Mouse (Mus musculus) bone marrow, adult 2 months (tissue): ENCODE results near the gene Unc13b. TPM values are rescaled to one million over a fixed set of nuclear protein-coding genes. Genes with fewer than 3 reads are reported as not detected.

ENCODE experiments used
- H3K27ac ChIP-seq: fragments of 200-500 bp; 2 replicates; pipeline ENCODE4 v1.5.1; 2012; ENCODE audit warnings: low read depth, mild to moderate bottlenecking, control low read depth, inconsistent platforms, low read length; ENCODE audit not compliant: control insufficient read depth, poor library complexity, insufficient read depth
- H3K4me1 ChIP-seq: fragments of 200-500 bp; 2 replicates; pipeline ENCODE4 v1.6.1; 2011; ENCODE audit warnings: low read length; ENCODE audit not compliant: control insufficient read depth, insufficient read depth
- H3K4me3 ChIP-seq: fragments of 200-500 bp; replicated peaks from 2 replicates; pipeline ENCODE3; 2011; ENCODE audit warnings: mild to moderate bottlenecking, low read depth, low read length, control low read depth; ENCODE audit not compliant: control insufficient read depth
- CTCF ChIP-seq: fragments of 200-500 bp; IDR thresholded peaks from 2 replicates; pipeline ENCODE4 v1.5.1; 2011; ENCODE audit warnings: low read length, control low read depth; ENCODE audit not compliant: control insufficient read depth, insufficient read depth
- POLR2A ChIP-seq: fragments of 200-500 bp; IDR thresholded peaks from 2 replicates; pipeline ENCODE4 v1.6.1; 2011; ENCODE audit warnings: low read depth, mild to moderate bottlenecking, control low read depth, low read length, borderline replicate concordance; ENCODE audit not compliant: control insufficient read depth
- WGBS: fragments of 180-500 bp; shearing (Covaris S2); methylation state at CpG from one replicate; pipeline ENCODE4 v1.1.7; 2018; 5-methylcytosine and 5-hydroxymethylcytosine counted together
- polyA plus RNA-seq: library from polyadenylated mRNA; stranded (reverse); fragments of >200 nt; gene quantifications from 2 replicates; pipeline ENCODE4 v1.2.4, GENCODE M21; 2011; ENCODE audit warnings: low replicate concordance; ENCODE audit not compliant: missing spikeins, insufficient read depth, insufficient read length

The Unc13b gene
- polyA plus RNA-seq, 1 experiment = 3.8 TPM

DNA sequence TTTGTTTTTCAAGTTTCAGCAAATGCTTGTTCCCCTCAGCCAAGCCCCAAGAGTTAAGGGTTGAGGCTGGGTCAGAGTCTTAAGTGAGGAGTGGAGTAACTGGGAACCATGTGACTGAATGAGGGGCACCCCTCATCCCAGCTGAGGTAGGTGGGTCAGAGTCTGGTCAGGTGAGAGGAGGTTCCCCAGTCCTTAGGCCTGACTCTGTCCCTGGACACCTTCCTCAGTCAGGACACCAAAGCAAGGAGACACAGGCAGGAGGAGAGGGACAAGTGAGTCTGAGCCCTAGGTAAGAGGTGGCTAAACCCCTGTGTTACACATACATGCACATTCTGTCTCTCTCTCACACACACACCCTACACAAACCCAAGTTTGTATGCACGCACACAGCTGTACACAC is 26.3 kb upstream of the Unc13b start:
- TF ChIP-seq POLR2A (no peak), CTCF (no peak)
- H3K4me1 ChIP-seq = peaks cover 4% of the 10 kb centered on the region
- no peak overlapping the region for H3K27ac ChIP-seq
- 96% methylated on average over 1 of the region's 1 CpGs for WGBS
- H3K4me3 ChIP-seq = no peak overlapping the region

DNA sequence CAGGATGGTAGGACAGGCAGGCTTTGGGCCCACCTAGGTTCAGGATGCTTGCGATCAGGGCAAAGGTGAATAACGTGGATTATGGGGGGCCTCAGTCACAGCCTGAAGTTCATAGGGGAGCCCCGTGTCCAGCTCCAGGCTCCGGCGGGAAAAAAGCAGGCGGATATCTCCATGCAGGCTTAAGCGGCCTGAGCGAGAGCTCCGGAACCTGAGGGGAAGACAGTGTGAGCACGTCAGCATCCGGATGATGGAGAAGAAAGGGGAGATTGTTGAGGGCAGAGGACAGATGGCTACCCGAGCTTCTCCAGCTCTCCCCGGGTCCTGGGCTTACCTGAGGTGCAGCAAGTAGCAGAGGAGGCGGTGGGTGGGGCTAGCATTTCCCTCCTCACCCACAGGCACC is 25.3 kb upstream of the Unc13b start:
- H3K27ac ChIP-seq = no peak overlapping the region
- peaks cover 4% of the 10 kb centered on the region for H3K4me1 ChIP-seq
- no peak overlapping the region for H3K4me3 ChIP-seq
- TF ChIP-seq POLR2A (no peak), CTCF (no peak)
- 90% methylated on average over 14 of the region's 14 CpGs for WGBS

DNA sequence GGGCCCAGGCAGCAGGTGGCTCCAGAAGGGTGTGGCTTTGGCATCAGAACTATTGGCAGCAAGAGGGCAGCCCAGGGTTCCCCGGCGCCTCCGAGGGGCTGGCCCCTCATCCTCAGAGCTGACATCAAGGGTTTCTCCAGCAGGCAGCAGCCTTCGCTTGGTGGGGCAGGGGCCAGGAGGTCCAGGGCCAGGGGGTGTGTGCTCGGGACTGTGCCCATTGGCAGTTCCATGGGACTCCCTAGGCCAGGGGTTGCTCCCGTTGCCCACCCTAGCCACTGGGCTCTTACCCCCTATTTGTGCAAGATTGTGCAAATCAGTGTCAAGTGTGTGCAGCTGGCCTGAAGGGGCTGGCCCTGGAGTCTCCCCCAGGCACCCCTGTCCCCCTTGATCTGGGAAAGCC is 22.9 kb upstream of the Unc13b start:
- H3K27ac ChIP-seq = no peak overlapping the region
- peaks cover 5% of the 10 kb centered on the region for H3K4me1 ChIP-seq
- no peak overlapping the region for H3K4me3 ChIP-seq
- 73% methylated on average over 6 of the region's 6 CpGs for WGBS
- TF ChIP-seq POLR2A (no peak), CTCF (no peak)

DNA sequence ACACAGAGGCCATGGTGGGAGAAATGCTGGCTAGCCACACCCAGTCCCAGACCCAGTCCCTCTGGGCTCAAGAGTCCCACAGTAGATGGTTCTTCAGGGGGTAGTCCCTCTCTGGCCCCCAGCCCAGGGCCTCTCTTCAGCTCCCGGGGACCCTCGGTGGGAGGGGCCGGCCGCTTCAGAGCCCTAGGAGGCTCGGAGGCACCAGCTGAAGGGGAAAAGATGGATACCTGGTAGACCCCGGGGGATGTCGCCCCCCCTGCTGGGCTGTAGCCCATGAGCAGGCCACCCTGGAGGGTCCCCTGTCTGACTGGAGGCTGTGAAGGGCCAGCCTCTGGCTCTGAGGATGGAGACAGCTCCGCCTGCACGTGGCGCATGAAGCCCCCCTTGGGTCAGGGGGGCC is 22.4 kb upstream of the Unc13b start:
- Histone ChIP-seq H3K4me3 (no peak overlapping the region), H3K4me1 (peaks cover 5% of the 10 kb centered on the region)
- 90% methylated on average over 10 of the region's 10 CpGs for WGBS

DNA sequence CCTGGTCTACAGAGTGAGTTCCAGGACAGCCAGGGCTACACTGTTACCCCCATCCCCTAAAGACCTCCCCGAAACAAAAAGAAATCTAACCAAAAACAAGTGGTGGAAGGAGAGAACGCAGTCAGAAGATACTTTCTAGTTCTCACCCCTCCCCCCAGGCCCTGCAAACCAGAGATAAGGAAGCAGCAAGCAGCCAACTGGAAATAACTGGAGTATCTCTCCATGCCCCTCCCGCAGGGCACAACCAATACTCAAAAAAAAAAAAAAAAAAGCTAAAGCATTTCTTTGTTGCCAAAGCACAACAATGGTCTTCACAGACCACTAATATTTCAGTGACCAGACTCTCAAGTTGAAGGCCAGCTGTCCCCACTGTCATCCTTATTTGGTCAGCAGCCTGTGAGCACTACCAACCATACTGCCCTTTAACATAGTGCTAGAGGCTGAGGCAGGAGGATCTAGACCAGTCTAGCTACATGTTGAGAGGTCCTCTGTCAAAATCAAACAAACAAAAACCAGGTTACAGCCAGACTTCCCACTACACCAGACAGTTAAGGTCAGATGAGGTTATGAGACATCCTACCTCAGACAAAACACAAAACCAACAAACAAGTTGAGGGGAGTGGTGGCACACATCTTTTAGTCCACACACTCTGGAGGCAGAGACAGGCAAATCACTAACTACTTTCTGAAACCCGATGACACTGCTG is 20.7 kb upstream of the Unc13b start:
- peak overlapping the region; percentile 79 for H3K27ac ChIP-seq
- peaks cover 4% of the 10 kb centered on the region for H3K4me1 ChIP-seq
- TF ChIP-seq CTCF = no peak
- TF ChIP-seq POLR2A = no peak
- 25% methylated on average over 4 of the region's 4 CpGs for whole genome bisulfite sequencing
- H3K4me3 ChIP-seq = peak overlapping the region; percentile 50

More for the DNA sequence above, 22.4 kb upstream of the Unc13b start:
- no peak for TF ChIP-seq CTCF
- H3K27ac ChIP-seq = no peak overlapping the region

DNA sequence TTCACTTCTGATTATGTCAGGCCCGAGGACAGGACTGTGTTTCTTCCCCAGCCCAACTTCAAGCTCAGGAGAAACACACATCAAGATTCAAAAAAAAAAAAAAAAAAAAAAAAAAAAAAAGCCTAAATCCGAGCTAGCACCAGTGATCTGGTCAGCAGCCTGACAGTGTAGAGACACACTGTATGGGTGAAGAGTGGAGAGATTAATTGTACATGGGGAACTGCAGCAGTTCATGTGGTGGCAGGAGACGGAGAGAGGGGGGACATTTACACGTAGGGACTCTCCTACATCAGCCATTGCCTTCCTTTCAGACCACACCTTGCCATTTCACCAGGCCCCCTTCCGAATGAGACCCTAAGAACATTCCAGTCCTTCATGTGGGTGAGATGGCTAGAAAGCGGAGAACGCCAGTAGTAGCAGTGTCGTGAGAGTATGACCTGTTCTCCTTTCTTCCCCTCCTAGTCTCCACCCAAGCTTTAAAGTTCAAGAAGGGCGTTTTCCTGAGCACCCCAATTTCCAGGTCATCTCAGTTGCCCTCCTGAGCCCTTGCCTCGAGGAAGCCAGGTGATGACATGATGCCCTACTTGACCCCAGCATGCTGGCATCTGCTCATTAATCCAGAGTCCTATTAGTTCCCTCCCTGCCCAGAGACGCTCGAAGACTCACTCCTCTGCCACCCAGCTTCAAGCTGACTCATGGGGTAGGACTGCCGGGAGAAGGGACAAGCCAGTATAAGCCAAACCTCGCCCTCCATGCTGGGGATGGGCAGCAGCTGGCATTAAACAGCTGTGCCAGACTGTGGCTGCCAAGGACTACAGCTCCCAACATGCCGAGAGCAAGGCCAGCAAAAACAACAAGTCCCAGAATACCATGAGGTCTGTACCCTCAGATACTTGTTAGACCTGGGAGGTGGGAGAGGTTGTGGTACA is 19.9 kb upstream of the Unc13b start:
- peak overlapping the region; percentile 72 for H3K4me3 ChIP-seq
- WGBS = 57% methylated on average over 15 of the region's 15 CpGs
- H3K4me1 ChIP-seq = peaks cover 4% of the 10 kb centered on the region
- TF ChIP-seq CTCF (no peak), POLR2A (peak; percentile 7; the same call in 1 of the 2 replicates)
- peak overlapping the region; percentile 79 for H3K27ac ChIP-seq

DNA sequence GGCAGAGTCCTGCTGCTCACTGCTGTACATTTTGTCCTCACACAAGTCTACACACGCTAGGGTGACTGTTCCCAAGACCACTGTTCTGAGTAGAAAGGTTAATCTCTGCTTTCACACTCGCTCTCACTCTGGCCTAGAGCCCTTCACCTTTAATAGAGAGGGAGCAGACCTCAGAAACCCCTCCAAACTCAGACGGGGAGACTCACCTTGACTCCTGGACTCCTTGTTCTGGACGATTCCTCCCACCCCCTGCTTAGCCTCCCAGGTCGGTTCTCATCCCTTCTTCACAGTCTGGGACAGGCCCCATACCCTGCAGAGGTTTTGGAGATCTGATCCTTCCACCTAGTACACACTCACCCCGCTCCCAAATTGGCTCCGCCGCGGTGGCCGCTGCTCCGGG is 19.1 kb upstream of the Unc13b start:
- Histone ChIP-seq H3K4me1 (peaks cover 4% of the 10 kb centered on the region), H3K27ac (peak overlapping the region; percentile 79)
- 11% methylated on average over 11 of the region's 11 CpGs for WGBS

DNA sequence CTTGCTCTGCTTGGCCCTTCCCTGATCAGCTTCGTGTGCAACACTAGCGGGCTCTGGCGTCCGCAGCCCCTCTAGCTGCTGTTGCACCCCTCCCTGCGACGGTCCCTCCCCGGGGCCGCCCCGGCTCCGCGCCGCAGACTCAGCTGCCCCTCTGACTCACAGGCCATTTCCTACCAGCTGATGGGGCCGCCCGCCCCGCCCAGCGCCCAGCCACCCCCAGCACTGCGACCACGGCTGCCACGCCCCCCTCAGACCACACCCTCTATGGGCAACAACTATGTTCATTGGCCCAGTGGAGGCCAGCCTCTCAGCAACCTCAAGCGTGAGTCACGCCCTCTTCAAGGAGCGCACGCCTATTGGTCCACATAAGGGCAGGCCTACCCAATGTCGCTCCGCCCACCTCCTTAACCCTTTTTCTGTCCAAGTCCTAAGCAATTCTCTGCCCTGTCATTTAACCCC is 18.6 kb upstream of the Unc13b start:
- TF ChIP-seq CTCF (no peak), POLR2A (peak; percentile 91; the same call in 1 of the 2 replicates)
- Histone ChIP-seq H3K4me3 (peak overlapping the region; percentile 72), H3K4me1 (peaks cover 4% of the 10 kb centered on the region), H3K27ac (peak overlapping the region; percentile 79)
- under 1% methylated on average over 25 of the region's 25 CpGs for WGBS

More for the DNA sequence above, 19.1 kb upstream of the Unc13b start:
- TF ChIP-seq CTCF (no peak), POLR2A (no peak)
- H3K4me3 ChIP-seq = peak overlapping the region; percentile 72
